Mouse (Mus musculus): ENCODE measurements around the gene Btg1.

DNA sequence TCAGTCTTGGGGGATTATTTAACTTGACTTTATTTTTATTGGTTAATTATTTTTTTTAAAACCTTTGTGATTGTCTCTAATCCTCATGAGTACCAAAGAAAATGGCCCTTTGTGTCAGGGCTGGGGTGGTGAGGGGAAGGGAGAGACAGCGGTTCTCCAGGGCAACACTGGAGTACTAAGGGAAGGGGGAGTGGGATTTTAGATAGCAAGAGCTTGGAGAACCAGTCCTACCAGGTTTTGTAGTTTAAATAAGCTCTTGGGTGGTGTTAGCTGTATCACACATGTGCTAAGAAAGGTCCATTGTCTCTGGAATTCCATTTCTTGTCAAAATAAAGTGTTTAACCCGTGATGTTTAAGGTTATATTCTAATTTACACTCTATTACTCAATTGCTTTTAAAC, 38.3 kb downstream of the Btg1 start:
- TF ChIP-seq CTCF (IDR thresholded peaks at IDR 0.05; ENCODE audit: low read depth, low read length) (no peak), POLR2A (IDR thresholded peaks at IDR 0.05; ENCODE audit: insufficient read depth, low read length) (no peak)

All from ES-Bruce4 (cell line).